Mouse (Mus musculus): ENCODE data around the gene Dach2. TPM values are rescaled to one million over a fixed set of nuclear protein-coding genes. Genes with fewer than 3 reads are reported as not detected.
"Not testable (repeated sequence)": the region's sequence is repeated elsewhere in the genome, so short reads cannot be mapped to it uniquely, and the experiment has no call there.

Gene Dach2
- polyA plus RNA-seq (2014; fragmentation: Nextera tagmentation; extraction: Ambion mirVana) = 5.2 and 6.9 TPM in 2 replicates

DNA sequence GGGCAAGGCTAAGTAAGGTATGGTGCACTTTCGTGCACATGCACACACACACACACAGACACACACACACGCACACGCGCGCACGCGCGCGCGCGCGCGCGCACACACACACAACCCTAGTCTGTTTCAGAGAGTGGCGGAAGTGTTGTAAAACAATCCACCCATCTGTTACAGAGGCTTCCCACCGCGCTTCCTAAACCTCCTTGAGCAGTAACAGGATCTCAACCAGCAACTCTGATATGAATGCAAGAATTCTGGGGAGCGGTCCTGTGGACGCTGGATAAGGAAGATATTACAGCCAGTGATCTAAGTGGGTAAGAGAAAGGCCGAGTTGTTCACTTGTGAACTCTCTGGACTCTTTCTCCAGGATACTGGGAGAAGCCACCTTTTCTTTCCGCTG is at the start of gene Dach2:
Gene Dach2, plus strand, starts transcription at position 107 of the 400 bp plus-strand sequence.
- Histone ChIP-seq H3K36me3 (ENCODE audit: control insufficient read depth, insufficient read depth, low read length) (no peaks in the 10 kb centered on the region), H3K4me1 (replicated peaks; ENCODE audit: control insufficient read depth, insufficient read depth, low read length) (no peaks in the 10 kb centered on the region), H3K4me3 (ENCODE audit: low read depth, low read length) (peak within 1 kb of the TSS; percentile 44), H3K27me3 (replicated peaks; ENCODE audit: control insufficient read depth, insufficient read depth, low read length) (no peaks in the 10 kb centered on the region), H3K9me3 (ENCODE audit: control insufficient read depth, low read length) (no peaks in the 10 kb centered on the region), H3K27ac (ENCODE audit: low read depth) (peak within 1 kb of the TSS; percentile 38; the same call in 1 of the 2 replicates), H3K9ac (ENCODE audit: low read length) (peak within 1 kb of the TSS; percentile 32; the same call in 1 of the 2 replicates), H3K4me2 (ENCODE audit: low read length) (peak within 1 kb of the TSS; percentile 56)
- WGBS = 17% methylated on average over 21 of the region's 21 CpGs
- ATAC-seq (replicated peaks; ENCODE audit: low FRiP score, low TSS enrichment, low read depth) (peak; percentile 78), DNase-seq (ENCODE audit: low spot score) (no peak)

DNA sequence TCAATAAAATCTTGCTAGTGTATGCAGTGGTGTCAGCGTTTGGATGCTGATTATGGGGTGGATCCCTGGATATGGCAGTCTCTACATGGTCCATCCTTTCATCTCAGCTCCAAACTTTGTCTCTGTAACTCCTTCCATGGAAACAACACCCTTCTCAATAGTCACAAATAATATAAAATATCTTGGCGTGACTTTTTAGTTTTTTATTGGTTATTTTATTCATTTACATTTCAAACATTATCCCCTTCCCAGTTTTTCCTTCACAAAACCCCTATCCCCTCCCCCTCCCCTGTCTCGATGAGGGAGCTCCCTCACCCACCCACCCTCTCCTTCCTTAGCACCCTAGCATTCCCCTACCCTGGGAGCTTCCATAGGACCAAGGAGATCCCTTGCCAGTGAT is 44.9 kb upstream of the Dach2 start:
- H3K36me3 ChIP-seq (ENCODE audit: control insufficient read depth, insufficient read depth, low read length); ATAC-seq (replicated peaks; ENCODE audit: low FRiP score, low TSS enrichment, low read depth): not testable (repeated sequence)

DNA sequence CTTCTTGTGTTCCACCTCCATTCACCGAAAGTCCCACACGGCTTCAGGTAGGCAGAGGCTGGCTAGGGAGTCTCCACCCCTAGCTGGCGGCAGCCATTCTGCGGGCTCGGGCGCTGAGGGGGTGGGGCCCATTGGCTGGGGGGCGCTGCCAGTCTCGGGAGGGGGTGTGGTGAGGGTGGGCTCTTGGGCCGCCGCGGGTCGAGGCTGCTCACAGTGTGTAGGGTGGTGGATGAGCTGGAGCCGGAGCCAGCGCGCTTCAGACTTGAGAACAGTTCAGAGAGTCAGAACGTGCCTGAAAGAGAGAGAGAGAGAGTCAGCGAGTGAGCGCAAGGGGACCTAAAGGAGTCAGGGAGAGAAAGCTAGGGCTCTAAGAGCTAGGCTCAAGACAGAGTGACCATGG is 721 bp downstream of the Dach2 start:
- H3K9ac ChIP-seq (ENCODE audit: low read length) = peak overlapping the region; percentile 32; the same call in 1 of the 2 replicates
- peak overlapping the region; percentile 56 for H3K4me2 ChIP-seq (ENCODE audit: low read length)
- H3K9me3 ChIP-seq (ENCODE audit: control insufficient read depth, low read length) = no peaks in the 10 kb centered on the region
- no peaks in the 10 kb centered on the region for H3K36me3 ChIP-seq (ENCODE audit: control insufficient read depth, insufficient read depth, low read length)
- DNase-seq (ENCODE audit: low spot score) (peak; percentile 72), ATAC-seq (replicated peaks; ENCODE audit: low FRiP score, low TSS enrichment, low read depth) (peak; percentile 97)
- peak overlapping the region; percentile 38; the same call in 1 of the 2 replicates for H3K27ac ChIP-seq (ENCODE audit: low read depth)
- H3K4me1 ChIP-seq (replicated peaks; ENCODE audit: control insufficient read depth, insufficient read depth, low read length) = no peaks in the 10 kb centered on the region
- H3K4me3 ChIP-seq (ENCODE audit: low read depth, low read length) = peak overlapping the region; percentile 44
- no peaks in the 10 kb centered on the region for H3K27me3 ChIP-seq (replicated peaks; ENCODE audit: control insufficient read depth, insufficient read depth, low read length)
- WGBS = 9% methylated on average over 18 of the region's 18 CpGs

More for the DNA sequence above, 44.9 kb upstream of the Dach2 start:
- DNase-seq (ENCODE audit: low spot score); H3K27ac ChIP-seq (ENCODE audit: low read depth); H3K27me3 ChIP-seq (replicated peaks; ENCODE audit: control insufficient read depth, insufficient read depth, low read length); H3K9ac ChIP-seq (ENCODE audit: low read length); H3K4me2 ChIP-seq (ENCODE audit: low read length); H3K4me3 ChIP-seq (ENCODE audit: low read depth, low read length); H3K4me1 ChIP-seq (replicated peaks; ENCODE audit: control insufficient read depth, insufficient read depth, low read length); H3K9me3 ChIP-seq (ENCODE audit: control insufficient read depth, low read length): not testable (repeated sequence)
- 83% methylated on average over 2 of the region's 3 CpGs for WGBS

DNA sequence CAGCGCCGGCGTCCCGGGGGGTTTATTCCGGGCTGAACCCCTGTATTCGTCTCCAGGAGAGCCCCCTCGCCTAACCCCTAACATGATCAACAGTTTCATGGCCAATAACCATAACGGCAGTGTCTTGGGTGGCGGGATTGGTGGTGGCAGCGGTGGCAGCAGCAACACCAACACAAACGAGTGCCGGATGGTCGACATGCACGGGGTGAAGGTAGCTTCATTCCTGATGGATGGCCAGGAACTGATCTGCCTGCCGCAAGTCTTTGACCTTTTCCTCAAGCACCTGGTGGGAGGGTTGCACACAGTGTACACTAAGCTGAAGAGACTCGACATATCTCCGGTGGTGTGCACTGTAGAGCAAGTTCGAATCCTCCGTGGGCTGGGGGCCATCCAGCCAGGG is 1.2 kb downstream of the Dach2 start:
- Histone ChIP-seq H3K27ac (ENCODE audit: low read depth) (no peak overlapping the region), H3K4me3 (ENCODE audit: low read depth, low read length) (peak overlapping the region; percentile 44), H3K27me3 (replicated peaks; ENCODE audit: control insufficient read depth, insufficient read depth, low read length) (no peaks in the 10 kb centered on the region), H3K4me1 (replicated peaks; ENCODE audit: control insufficient read depth, insufficient read depth, low read length) (no peaks in the 10 kb centered on the region), H3K36me3 (ENCODE audit: control insufficient read depth, insufficient read depth, low read length) (no peaks in the 10 kb centered on the region), H3K9me3 (ENCODE audit: control insufficient read depth, low read length) (no peaks in the 10 kb centered on the region), H3K9ac (ENCODE audit: low read length) (peak overlapping the region; percentile 32; the same call in 1 of the 2 replicates), H3K4me2 (ENCODE audit: low read length) (peak overlapping the region; percentile 56)
- no peak for DNase-seq (ENCODE audit: low spot score)
- ATAC-seq (replicated peaks; ENCODE audit: low FRiP score, low TSS enrichment, low read depth) = peak; percentile 41
- WGBS = 23% methylated on average over 19 of the region's 19 CpGs

DNA sequence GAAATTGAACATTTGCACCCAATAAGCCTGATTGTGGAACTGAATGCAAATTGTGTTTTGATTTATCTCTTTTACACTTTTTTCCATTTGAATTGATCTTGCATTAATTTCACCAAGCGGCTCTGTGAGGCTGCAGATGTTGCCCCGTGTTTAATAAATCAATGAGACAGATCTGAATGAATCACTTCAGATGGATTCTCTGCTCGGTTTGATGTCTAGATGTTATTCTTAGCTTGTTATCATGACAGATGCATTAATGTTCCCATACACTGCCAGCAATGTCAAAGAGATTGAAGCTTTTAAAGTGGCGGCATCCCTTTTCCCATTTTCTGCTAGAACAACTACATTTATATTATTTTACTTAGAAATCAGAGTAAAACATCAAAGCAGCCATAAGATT is 7.0 kb downstream of the Dach2 start:
- no peak overlapping the region for H3K27ac ChIP-seq (ENCODE audit: low read depth)
- no peaks in the 10 kb centered on the region for H3K36me3 ChIP-seq (ENCODE audit: control insufficient read depth, insufficient read depth, low read length)
- WGBS = 53% methylated on average over 4 of the region's 4 CpGs
- no peak overlapping the region for H3K4me2 ChIP-seq (ENCODE audit: low read length)
- H3K9me3 ChIP-seq (ENCODE audit: control insufficient read depth, low read length) = no peaks in the 10 kb centered on the region
- no peaks in the 10 kb centered on the region for H3K27me3 ChIP-seq (replicated peaks; ENCODE audit: control insufficient read depth, insufficient read depth, low read length)
- H3K4me3 ChIP-seq (ENCODE audit: low read depth, low read length) = no peak overlapping the region
- no peak overlapping the region for H3K9ac ChIP-seq (ENCODE audit: low read length)
- no peak for ATAC-seq (replicated peaks; ENCODE audit: low FRiP score, low TSS enrichment, low read depth)
- no peaks in the 10 kb centered on the region for H3K4me1 ChIP-seq (replicated peaks; ENCODE audit: control insufficient read depth, insufficient read depth, low read length)
- DNase-seq (ENCODE audit: low spot score) = no peak

DNA sequence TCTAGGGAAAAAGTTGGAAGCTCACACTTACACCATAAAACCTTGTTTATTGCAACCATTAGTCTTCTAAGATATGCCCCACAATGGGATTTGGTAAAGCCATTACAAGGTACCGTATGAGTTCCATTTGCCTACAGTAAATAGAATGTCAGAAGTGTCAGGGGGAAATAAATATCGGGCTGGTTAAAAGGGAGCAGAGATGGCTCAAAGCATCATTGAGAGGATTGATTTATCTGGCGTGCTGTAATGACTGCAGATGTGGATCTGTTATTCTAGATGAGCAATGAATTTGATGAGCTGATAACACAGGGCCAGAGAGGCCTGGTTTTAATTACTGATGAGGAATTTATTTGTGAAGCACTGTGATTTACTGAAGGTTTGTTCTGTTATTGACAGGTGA is 40.8 kb downstream of the Dach2 start:
- Histone ChIP-seq H3K4me1 (replicated peaks; ENCODE audit: control insufficient read depth, insufficient read depth, low read length) (no peaks in the 10 kb centered on the region), H3K4me2 (ENCODE audit: low read length) (no peak overlapping the region), H3K36me3 (ENCODE audit: control insufficient read depth, insufficient read depth, low read length) (no peaks in the 10 kb centered on the region), H3K9ac (ENCODE audit: low read length) (no peak overlapping the region), H3K9me3 (ENCODE audit: control insufficient read depth, low read length) (no peaks in the 10 kb centered on the region), H3K4me3 (ENCODE audit: low read depth, low read length) (no peak overlapping the region), H3K27ac (ENCODE audit: low read depth) (no peak overlapping the region), H3K27me3 (replicated peaks; ENCODE audit: control insufficient read depth, insufficient read depth, low read length) (no peaks in the 10 kb centered on the region)
- 23% methylated on average over 3 of the region's 3 CpGs for WGBS
- ATAC-seq (replicated peaks; ENCODE audit: low FRiP score, low TSS enrichment, low read depth) (no peak), DNase-seq (ENCODE audit: low spot score) (no peak)

DNA sequence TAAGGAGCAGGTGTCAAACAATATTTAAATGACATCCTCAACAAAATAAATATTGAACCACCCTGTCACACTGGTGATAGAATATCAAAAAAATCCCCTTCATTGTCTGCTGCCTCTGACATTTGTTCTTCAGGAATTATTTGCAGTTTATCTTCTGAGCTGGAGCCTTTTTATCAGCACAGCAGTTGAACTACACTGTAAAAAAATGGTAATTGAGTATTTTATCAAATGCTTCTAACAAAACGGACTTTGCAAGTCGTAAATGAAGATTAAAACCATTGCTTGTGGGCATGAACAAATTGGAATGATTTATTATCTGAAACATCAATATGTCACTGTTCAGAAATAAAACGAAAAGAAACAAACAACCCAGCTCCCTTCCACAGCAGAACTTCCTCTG is 97.1 kb downstream of the Dach2 start:
- H3K4me2 ChIP-seq (ENCODE audit: low read length) = no peak overlapping the region
- WGBS = 38% methylated on average over 3 of the region's 3 CpGs

DNA sequence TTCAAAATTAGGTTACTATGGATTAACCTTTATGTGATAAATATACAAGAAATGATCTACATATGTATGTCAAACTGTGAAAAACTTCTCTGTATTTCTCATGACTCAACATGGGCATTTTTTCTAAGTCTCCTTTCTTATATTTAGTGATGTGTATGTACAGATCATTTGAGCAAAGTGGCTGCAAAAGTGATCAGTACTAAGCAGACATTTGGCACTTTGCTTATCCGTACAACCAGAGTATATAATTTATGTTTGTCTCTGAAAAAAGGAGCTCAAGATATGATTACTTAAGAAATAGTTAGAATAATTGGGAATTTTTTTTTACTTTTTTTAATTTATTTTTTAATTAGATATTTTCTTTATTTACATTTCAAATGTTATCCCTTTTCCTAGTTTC is 111.4 kb downstream of the Dach2 start:
- Histone ChIP-seq H3K27me3 (replicated peaks; ENCODE audit: control insufficient read depth, insufficient read depth, low read length) (no peaks in the 10 kb centered on the region), H3K27ac (ENCODE audit: low read depth) (no peak overlapping the region), H3K9ac (ENCODE audit: low read length) (no peak overlapping the region), H3K9me3 (ENCODE audit: control insufficient read depth, low read length) (no peaks in the 10 kb centered on the region), H3K4me1 (replicated peaks; ENCODE audit: control insufficient read depth, insufficient read depth, low read length) (no peaks in the 10 kb centered on the region), H3K4me3 (ENCODE audit: low read depth, low read length) (no peak overlapping the region), H3K36me3 (ENCODE audit: control insufficient read depth, insufficient read depth, low read length) (no peaks in the 10 kb centered on the region), H3K4me2 (ENCODE audit: low read length) (no peak overlapping the region)
- no peak for DNase-seq (ENCODE audit: low spot score)
- 82% methylated on average over 1 of the region's 1 CpGs for WGBS
- no peak for ATAC-seq (replicated peaks; ENCODE audit: low FRiP score, low TSS enrichment, low read depth)

More for the DNA sequence above, 97.1 kb downstream of the Dach2 start:
- Histone ChIP-seq H3K4me1 (replicated peaks; ENCODE audit: control insufficient read depth, insufficient read depth, low read length) (no peaks in the 10 kb centered on the region), H3K27me3 (replicated peaks; ENCODE audit: control insufficient read depth, insufficient read depth, low read length) (no peaks in the 10 kb centered on the region), H3K9ac (ENCODE audit: low read length) (no peak overlapping the region), H3K9me3 (ENCODE audit: control insufficient read depth, low read length) (no peaks in the 10 kb centered on the region), H3K27ac (ENCODE audit: low read depth) (no peak overlapping the region), H3K36me3 (ENCODE audit: control insufficient read depth, insufficient read depth, low read length) (no peaks in the 10 kb centered on the region), H3K4me3 (ENCODE audit: low read depth, low read length) (no peak overlapping the region)
- no peak for ATAC-seq (replicated peaks; ENCODE audit: low FRiP score, low TSS enrichment, low read depth)
- no peak for DNase-seq (ENCODE audit: low spot score)

DNA sequence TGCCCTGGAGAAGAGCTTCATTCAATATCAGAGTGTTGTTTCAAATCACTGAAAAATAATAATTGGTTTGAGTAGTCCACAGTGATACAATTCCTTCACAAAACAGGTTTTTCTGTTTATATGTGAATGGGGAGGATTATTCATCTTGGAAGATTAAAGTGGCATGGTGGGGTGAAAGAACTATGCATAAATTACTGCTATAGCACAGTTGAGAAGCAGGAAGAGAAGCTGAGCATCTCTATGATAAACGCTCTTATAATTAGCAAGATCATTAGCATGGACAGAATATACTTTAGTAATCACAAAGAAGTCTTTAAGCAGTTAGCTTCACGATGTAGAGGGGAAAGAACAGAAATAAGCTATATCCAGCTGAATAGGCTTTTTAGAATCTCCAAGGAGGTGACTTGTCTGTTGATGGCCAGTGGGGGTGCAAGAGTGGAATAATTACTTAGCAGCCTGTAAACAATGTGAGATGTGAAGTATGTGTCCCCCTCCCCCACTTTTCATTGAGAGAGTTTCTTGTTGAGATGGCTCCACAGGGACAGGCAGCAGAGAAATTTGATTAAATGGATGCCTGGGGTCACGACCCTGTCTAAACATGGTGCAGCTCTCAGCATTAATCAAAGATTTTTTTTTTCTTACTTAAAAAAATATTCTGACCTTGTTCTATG is 124.3 kb downstream of the Dach2 start:
- Histone ChIP-seq H3K9ac (ENCODE audit: low read length) (no peak overlapping the region), H3K4me1 (replicated peaks; ENCODE audit: control insufficient read depth, insufficient read depth, low read length) (no peaks in the 10 kb centered on the region), H3K36me3 (ENCODE audit: control insufficient read depth, insufficient read depth, low read length) (no peaks in the 10 kb centered on the region), H3K4me3 (ENCODE audit: low read depth, low read length) (no peak overlapping the region), H3K9me3 (ENCODE audit: control insufficient read depth, low read length) (no peaks in the 10 kb centered on the region), H3K27me3 (replicated peaks; ENCODE audit: control insufficient read depth, insufficient read depth, low read length) (no peaks in the 10 kb centered on the region), H3K4me2 (ENCODE audit: low read length) (no peak overlapping the region), H3K27ac (ENCODE audit: low read depth) (no peak overlapping the region)
- WGBS = 50% methylated on average over 3 of the region's 3 CpGs
- DNase-seq (ENCODE audit: low spot score) (no peak), ATAC-seq (replicated peaks; ENCODE audit: low FRiP score, low TSS enrichment, low read depth) (no peak)
